Mouse (Mus musculus): Measurements from ENCODE around the gene Ak8. TPM values are rescaled to one million over a fixed set of nuclear protein-coding genes. Genes with fewer than 3 reads are reported as not detected.

Gene Ak8
- 1.2 and 1.4 TPM in 2 replicates for polyA plus RNA-seq (2016; fragmentation: Nextera tagmentation; extraction: Ambion mirVana)

DNA sequence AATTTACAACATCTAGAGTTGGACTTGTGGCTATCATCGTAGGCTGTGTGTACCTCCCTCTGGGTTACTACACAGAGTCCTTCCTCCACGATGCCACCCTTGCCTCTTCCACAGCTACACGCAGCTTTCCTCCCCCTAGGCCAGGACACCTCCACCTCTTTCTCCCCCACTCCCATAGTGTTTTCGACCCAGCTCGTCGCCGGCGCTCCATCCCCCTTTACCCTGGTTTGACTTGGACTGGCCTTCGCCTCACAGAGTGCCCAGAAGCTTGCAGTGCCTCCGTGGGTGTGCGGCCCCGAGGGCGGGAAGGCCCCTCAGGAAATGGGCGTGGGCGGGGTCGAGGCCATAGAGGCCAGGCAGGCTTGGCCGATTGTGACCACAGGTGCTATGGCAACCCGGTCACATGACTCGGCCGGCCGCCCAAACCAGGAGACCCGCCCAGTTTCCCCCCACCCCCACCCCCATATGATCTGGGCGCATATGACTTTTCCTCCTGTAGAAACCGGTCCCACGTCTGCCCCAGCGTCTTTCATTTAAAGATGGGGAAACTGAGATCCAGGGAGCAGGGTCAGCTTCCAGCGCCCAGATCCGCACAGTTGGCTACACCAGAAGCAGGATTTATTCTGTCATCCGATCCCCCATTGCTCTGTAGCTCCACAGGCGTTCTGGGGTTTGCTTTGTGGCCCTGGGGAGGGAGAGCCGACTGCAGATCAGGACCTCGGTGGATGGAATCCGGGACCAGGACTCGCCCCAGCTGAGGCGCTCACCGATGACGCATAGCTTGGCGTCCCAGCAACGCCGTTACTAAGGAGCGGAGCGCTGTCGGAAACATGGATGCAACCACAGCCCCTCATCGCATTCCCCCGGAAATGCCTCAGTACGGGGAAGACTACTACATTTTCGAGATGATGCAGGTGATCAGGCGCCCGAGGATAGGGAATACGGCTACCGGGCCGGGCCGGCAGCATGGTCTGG, at the start of gene Ak8, which contains the start of gene Spaca9:
Gene Ak8 (plus strand): TSS at position 804 of the 975 bp plus-strand sequence.
Gene Spaca9 (minus strand): TSS at position 367 of the 975 bp plus-strand sequence.
- ATAC-seq (ENCODE audit: low FRiP score), result peak; percentile 84
- H3K4me2 ChIP-seq (replicated peaks), result peak within 1 kb of the TSS; percentile 77
- H3K9me3 ChIP-seq (replicated peaks), result no peaks in the 10 kb centered on the region
- WGBS, result 1% methylated on average over 53 of the region's 53 CpGs
- no peaks in the 10 kb centered on the region for H3K36me3 ChIP-seq
- peaks cover 14% of the 10 kb centered on the region for H3K4me1 ChIP-seq
- H3K27me3 ChIP-seq, result peaks cover 9% of the 10 kb centered on the region; the same call in 1 of the 2 replicates
- peak within 1 kb of the TSS; percentile 63 for H3K9ac ChIP-seq
- peak within 1 kb of the TSS; percentile 49 for H3K4me3 ChIP-seq
- no peak within 1 kb of the TSS for H3K27ac ChIP-seq

GRCm38 (mm10) chr2:28650526-28650925, 49.4 kb upstream of the Ak8 start:
- Histone ChIP-seq H3K4me1 (no peaks in the 10 kb centered on the region), H3K9me3 (replicated peaks) (no peaks in the 10 kb centered on the region), H3K4me2 (replicated peaks) (no peak overlapping the region), H3K4me3 (no peak overlapping the region), H3K27ac (no peak overlapping the region), H3K36me3 (peaks cover 14% of the 10 kb centered on the region), H3K9ac (no peak overlapping the region), H3K27me3 (no peaks in the 10 kb centered on the region)
- no peak for ATAC-seq (ENCODE audit: low FRiP score)

DNA sequence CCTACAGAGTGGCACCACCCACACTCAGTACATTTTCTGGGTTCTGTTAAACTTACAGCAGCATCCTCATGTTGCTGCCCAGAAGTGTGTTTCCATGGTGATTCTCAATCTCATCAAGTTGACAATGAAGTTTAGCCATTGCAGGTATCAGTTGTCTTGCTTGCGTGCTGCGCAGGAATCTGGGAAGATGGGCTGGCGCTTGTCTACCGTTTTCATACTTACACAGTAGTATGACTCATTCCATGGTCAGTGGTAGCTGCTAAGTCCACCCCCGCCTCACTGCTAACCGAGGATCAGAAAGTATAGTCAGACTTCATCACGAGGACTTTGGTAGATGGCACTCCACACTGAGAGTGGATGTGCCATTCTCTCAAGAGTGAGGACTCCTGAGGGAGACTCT, 46.6 kb upstream of the Ak8 start:
- H3K27me3 ChIP-seq, result no peaks in the 10 kb centered on the region
- H3K27ac ChIP-seq, result no peak overlapping the region
- H3K4me3 ChIP-seq, result no peak overlapping the region
- H3K4me2 ChIP-seq (replicated peaks), result no peak overlapping the region
- no peaks in the 10 kb centered on the region for H3K9me3 ChIP-seq (replicated peaks)
- WGBS, result 94% methylated on average over 7 of the region's 7 CpGs
- peaks cover 34% of the 10 kb centered on the region for H3K36me3 ChIP-seq
- H3K9ac ChIP-seq, result no peak overlapping the region
- H3K4me1 ChIP-seq, result no peaks in the 10 kb centered on the region
- ATAC-seq (ENCODE audit: low FRiP score), result no peak

- Histone ChIP-seq H3K27me3 (no peaks in the 10 kb centered on the region), H3K9me3 (replicated peaks) (no peaks in the 10 kb centered on the region), H3K4me3 (no peak overlapping the region), H3K36me3 (peaks cover 43% of the 10 kb centered on the region), H3K4me2 (replicated peaks) (no peak overlapping the region), H3K4me1 (no peaks in the 10 kb centered on the region), H3K27ac (no peak overlapping the region), H3K9ac (no peak overlapping the region)
- WGBS, result 64% methylated on average over 2 of the region's 2 CpGs
- ATAC-seq (ENCODE audit: low FRiP score), result no peak
Measured at GRCm38 (mm10) chr2:28654295-28654694, 45.7 kb upstream of the Ak8 start.

- Histone ChIP-seq H3K4me3 (no peak overlapping the region), H3K27me3 (no peaks in the 10 kb centered on the region), H3K36me3 (peaks cover 63% of the 10 kb centered on the region), H3K27ac (no peak overlapping the region), H3K4me1 (no peaks in the 10 kb centered on the region), H3K9me3 (replicated peaks) (no peaks in the 10 kb centered on the region), H3K9ac (no peak overlapping the region), H3K4me2 (replicated peaks) (no peak overlapping the region)
- ATAC-seq (ENCODE audit: low FRiP score), result no peak
- WGBS, result 77% methylated on average over 8 of the region's 8 CpGs
Measured at GRCm38 (mm10) chr2:28656216-28656615, 43.7 kb upstream of the Ak8 start.

DNA sequence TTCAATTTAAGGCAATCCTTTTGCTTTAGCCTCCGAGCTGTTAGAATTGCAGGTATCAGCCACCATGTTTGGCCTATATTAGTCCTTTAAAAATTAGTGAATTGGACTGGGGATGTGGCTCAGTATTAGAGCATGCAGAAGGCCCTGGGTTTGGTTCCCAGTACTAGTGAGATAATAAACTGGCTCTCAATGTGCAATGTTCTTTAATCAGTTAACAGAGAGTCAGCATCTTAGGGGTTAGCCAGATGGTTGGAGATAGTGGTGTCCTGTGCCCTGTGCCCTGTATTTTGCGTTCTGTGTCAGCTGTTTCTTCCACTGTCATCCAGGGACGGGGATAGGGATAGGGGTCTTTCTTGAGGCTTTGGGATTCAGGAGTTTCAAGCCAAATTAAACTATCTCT, 37.1 kb upstream of the Ak8 start:
- Histone ChIP-seq H3K9ac (no peak overlapping the region), H3K27me3 (no peaks in the 10 kb centered on the region), H3K4me3 (no peak overlapping the region), H3K4me2 (replicated peaks) (no peak overlapping the region), H3K36me3 (peaks cover 78% of the 10 kb centered on the region), H3K4me1 (no peaks in the 10 kb centered on the region), H3K27ac (no peak overlapping the region), H3K9me3 (replicated peaks) (no peaks in the 10 kb centered on the region)
- no peak for ATAC-seq (ENCODE audit: low FRiP score)
- 98% methylated on average over 3 of the region's 3 CpGs for WGBS

DNA sequence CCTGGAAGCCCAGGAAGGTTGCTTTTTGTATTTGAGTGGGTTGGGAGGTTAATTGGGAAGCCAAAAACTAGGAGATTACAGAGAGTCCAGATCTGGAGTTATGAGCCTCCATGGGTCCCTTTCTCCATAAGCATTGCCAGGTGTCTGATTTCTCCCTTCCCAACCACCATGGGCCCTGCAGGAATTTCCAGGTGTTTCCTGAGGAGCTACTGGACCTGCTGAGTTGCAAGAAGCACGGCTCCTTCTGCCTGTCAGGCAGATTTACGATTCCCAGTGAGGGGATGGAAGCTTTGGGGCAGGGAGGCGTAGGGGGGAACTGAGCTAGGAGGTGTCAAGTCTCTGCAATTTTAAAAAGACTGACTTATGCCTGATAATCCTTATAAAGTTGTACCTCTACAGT, 34.1 kb upstream of the Ak8 start:
- Histone ChIP-seq H3K36me3 (peaks cover 75% of the 10 kb centered on the region), H3K4me2 (replicated peaks) (no peak overlapping the region), H3K27ac (no peak overlapping the region), H3K4me3 (no peak overlapping the region), H3K4me1 (no peaks in the 10 kb centered on the region), H3K27me3 (no peaks in the 10 kb centered on the region), H3K9me3 (replicated peaks) (no peaks in the 10 kb centered on the region), H3K9ac (no peak overlapping the region)
- no peak for ATAC-seq (ENCODE audit: low FRiP score)
- 80% methylated on average over 3 of the region's 3 CpGs for WGBS

DNA sequence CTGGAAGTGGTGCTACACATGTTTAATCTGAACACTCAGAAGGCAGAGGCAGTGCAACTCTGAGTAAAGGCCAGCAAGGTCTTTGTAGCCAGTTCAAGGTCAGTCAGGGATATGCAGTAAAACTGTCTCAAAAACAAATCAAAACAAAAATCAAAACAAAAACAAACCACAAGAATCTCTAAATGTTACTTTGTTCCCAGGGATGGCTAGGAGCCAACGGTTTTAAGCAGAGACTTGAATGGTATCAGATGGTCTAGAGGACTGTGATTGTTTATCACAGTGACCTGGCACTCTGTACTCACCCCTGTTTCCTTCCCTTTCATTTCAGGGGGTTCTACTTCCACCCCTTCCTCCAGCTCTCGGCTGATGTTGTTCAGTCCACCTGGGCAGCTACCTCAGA, 28.5 kb upstream of the Ak8 start:
- Histone ChIP-seq H3K27ac (no peak overlapping the region), H3K9me3 (replicated peaks) (no peaks in the 10 kb centered on the region), H3K36me3 (peaks cover 91% of the 10 kb centered on the region), H3K9ac (no peak overlapping the region), H3K27me3 (no peaks in the 10 kb centered on the region), H3K4me1 (no peaks in the 10 kb centered on the region), H3K4me2 (replicated peaks) (no peak overlapping the region), H3K4me3 (no peak overlapping the region)
- ATAC-seq (ENCODE audit: low FRiP score), result no peak
- 89% methylated on average over 2 of the region's 2 CpGs for WGBS

DNA sequence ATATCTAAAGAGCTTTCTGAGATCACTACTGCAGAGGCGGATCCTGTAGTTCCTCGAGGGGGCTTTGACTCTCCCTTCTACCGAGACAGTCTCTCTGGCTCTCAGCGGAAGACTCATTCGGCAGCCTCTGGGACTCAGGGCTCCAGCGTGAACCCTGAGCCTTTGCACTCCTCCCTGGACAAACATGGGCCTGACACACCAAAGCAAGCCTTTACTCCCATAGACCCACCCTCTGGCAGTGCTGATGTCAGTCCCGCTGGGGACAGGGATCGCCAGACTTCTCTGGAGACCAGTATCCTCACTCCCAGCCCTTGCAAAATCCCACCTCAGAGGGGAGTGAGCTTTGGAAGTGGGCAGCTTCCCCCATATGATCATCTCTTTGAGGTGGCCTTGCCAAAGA, 24.0 kb upstream of the Ak8 start:
- Histone ChIP-seq H3K4me3 (no peak overlapping the region), H3K4me2 (replicated peaks) (no peak overlapping the region), H3K36me3 (peaks cover 89% of the 10 kb centered on the region), H3K27ac (no peak overlapping the region), H3K4me1 (no peaks in the 10 kb centered on the region), H3K9me3 (replicated peaks) (no peaks in the 10 kb centered on the region), H3K27me3 (no peaks in the 10 kb centered on the region), H3K9ac (no peak overlapping the region)
- 92% methylated on average over 8 of the region's 8 CpGs for WGBS
- ATAC-seq (ENCODE audit: low FRiP score), result no peak

DNA sequence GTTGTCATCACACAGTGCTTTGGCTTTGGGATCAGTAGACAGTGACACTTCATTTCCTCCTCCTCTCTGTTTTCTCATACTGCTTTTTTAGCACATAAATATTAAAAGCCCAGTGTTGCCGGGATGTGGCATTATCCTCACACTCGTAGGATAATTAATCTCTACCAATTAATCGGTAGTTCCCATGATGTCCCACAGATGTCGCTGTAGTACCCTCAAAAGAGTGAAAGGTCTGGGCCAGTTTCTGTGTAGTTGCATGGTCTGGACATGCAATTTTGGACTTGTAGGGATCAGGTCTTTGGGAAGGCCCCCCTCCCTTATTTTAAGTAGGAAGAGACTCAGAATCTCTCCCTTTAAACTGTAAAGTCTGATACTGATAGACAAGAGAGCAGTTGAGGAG, 19.3 kb upstream of the Ak8 start:
- Histone ChIP-seq H3K27ac (no peak overlapping the region), H3K4me3 (no peak overlapping the region), H3K27me3 (no peaks in the 10 kb centered on the region), H3K4me1 (no peaks in the 10 kb centered on the region), H3K36me3 (peaks cover 93% of the 10 kb centered on the region), H3K9me3 (replicated peaks) (no peaks in the 10 kb centered on the region), H3K9ac (no peak overlapping the region), H3K4me2 (replicated peaks) (no peak overlapping the region)
- WGBS, result 39% methylated on average over 4 of the region's 4 CpGs
- ATAC-seq (ENCODE audit: low FRiP score), result no peak

DNA sequence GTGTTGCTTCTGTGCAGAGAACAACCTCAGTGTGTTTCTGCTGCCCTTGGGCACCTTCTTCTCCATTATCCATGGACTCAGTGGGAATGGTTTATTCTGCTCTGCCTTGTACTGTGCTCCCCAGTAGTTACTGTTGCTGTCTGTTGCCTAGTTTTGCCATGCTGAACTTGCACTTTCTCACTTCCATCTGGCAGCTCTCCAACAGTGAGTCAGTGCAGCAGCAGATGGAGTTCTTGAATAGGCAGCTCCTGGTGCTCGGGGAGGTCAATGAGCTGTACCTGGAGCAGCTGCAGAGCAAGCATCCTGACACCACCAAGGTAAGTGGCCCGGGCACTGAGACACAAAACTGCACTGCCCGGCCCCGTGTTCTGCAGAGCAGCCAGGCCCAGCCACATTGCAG, 18.2 kb upstream of the Ak8 start:
- Histone ChIP-seq H3K9me3 (replicated peaks) (no peaks in the 10 kb centered on the region), H3K4me2 (replicated peaks) (no peak overlapping the region), H3K9ac (no peak overlapping the region), H3K4me3 (no peak overlapping the region), H3K4me1 (no peaks in the 10 kb centered on the region), H3K36me3 (peaks cover 92% of the 10 kb centered on the region), H3K27me3 (no peaks in the 10 kb centered on the region), H3K27ac (no peak overlapping the region)
- no peak for ATAC-seq (ENCODE audit: low FRiP score)
- 92% methylated on average over 4 of the region's 4 CpGs for WGBS

DNA sequence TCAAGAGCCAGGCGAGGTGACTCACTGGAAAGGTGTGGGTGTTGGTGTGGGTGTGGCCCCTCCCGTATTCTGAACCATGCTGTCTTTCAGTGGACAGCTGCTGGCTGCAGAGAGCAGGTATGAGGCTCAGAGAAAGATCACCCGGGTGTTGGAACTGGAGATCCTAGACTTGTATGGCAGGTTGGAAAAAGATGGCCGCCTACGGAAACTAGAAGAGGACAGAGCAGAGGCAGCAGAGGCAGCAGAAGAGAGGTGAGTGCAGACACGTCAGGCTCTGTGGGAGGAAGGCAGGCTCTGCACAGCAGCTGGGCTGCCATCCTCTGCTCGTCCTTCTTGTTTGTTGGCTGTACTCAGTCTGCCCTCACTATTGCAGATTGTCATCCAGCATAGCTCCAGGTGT, 14.1 kb upstream of the Ak8 start:
- Histone ChIP-seq H3K4me2 (replicated peaks) (no peak overlapping the region), H3K27me3 (no peaks in the 10 kb centered on the region), H3K9ac (no peak overlapping the region), H3K27ac (no peak overlapping the region), H3K9me3 (replicated peaks) (no peaks in the 10 kb centered on the region), H3K4me3 (no peak overlapping the region), H3K4me1 (no peaks in the 10 kb centered on the region), H3K36me3 (peaks cover 77% of the 10 kb centered on the region)
- WGBS, result 88% methylated on average over 7 of the region's 7 CpGs
- no peak for ATAC-seq (ENCODE audit: low FRiP score)

- Histone ChIP-seq H3K9me3 (replicated peaks) (no peaks in the 10 kb centered on the region), H3K4me2 (replicated peaks) (no peak overlapping the region), H3K36me3 (peaks cover 52% of the 10 kb centered on the region), H3K9ac (no peak overlapping the region), H3K4me1 (no peaks in the 10 kb centered on the region), H3K27ac (no peak overlapping the region), H3K4me3 (no peak overlapping the region), H3K27me3 (no peaks in the 10 kb centered on the region)
- ATAC-seq (ENCODE audit: low FRiP score), result no peak
- WGBS, result 45% methylated on average over 3 of the region's 3 CpGs
Measured at GRCm38 (mm10) chr2:28688431-28688830, 11.5 kb upstream of the Ak8 start.

Measured in hindbrain, embryonic 12.5 days (tissue).